Mouse (Mus musculus): ENCODE results near the gene Atf1. TPM values are rescaled to one million over a fixed set of nuclear protein-coding genes. Genes with fewer than 3 reads are reported as not detected.

Gene Atf1
- total and polyA plus RNA-seq, 3 experiments, result 41.8 to 854 (median 183) TPM

GRCm38 (mm10) chr15:100304019-100304991, 76.7 kb downstream of the Atf1 start, which contains the start of gene Mettl7a1:
Gene Mettl7a1 (plus strand): TSS chr15:100304140.
- H3K9me3 ChIP-seq (replicated peaks; ENCODE audit: insufficient read depth, low read length), result no peaks in the 10 kb centered on the region
- H3K79me2 ChIP-seq (ENCODE audit: control insufficient read depth, insufficient read depth, low read length, poor library complexity), result peaks cover 7% of the 10 kb centered on the region
- peak within 1 kb of the TSS; percentile 99 for H3K27ac ChIP-seq (ENCODE audit: control insufficient read depth, low read depth, low read length)
- peak within 1 kb of the TSS; percentile 80 for H3K9ac ChIP-seq (ENCODE audit: control insufficient read depth, low read depth, low read length, poor library complexity, severe bottlenecking)
- no peaks in the 10 kb centered on the region for H3K27me3 ChIP-seq (ENCODE audit: control insufficient read depth in 1 of 2, insufficient read depth in 2 of 2, low read length in 2 of 2)
- peak within 1 kb of the TSS; percentile 92 to 99 for H3K4me3 ChIP-seq (ENCODE audit: control insufficient read depth in 1 of 2, insufficient read depth in 1 of 2, low read depth in 2 of 2, low read length in 2 of 2)
- peaks cover 31 to 37% of the 10 kb centered on the region in 2 experiments for H3K4me1 ChIP-seq (ENCODE audit: control insufficient read depth in 1 of 2, insufficient read depth in 2 of 2, low read length in 2 of 2)
- DNase-seq (ENCODE audit: low read depth, low spot score), result peak; percentile 97
- H3K36me3 ChIP-seq (ENCODE audit: control insufficient read depth in 1 of 2, insufficient read depth in 2 of 2, low read length in 2 of 2), result peaks cover 0 to 33% of the 10 kb centered on the region in 2 experiments; a peak in 2 of 4 replicates
- TF ChIP-seq JUND (IDR thresholded peaks at IDR 0.05; ENCODE audit: low read depth, low read length) (no peak), TBP (IDR thresholded peaks at IDR 0.05; ENCODE audit: low read depth, low read length) (peak; percentile 93), MAFK (IDR thresholded peaks at IDR 0.05; ENCODE audit: borderline replicate concordance, low read depth, low read length) (peak; percentile 84; the same call in 1 of the 2 replicates), ETS1 (IDR thresholded peaks at IDR 0.05; ENCODE audit: low read depth, low read length) (peak; percentile 97), CHD1 (IDR thresholded peaks at IDR 0.05; ENCODE audit: low read depth, low read length) (peak; percentile 89; the same call in 1 of the 2 replicates), TCF12 (IDR thresholded peaks at IDR 0.05; ENCODE audit: low read depth, low read length) (peak; percentile 78), SIN3A (IDR thresholded peaks at IDR 0.05; ENCODE audit: low read length) (peak; percentile 95), TAL1 (IDR thresholded peaks at IDR 0.05; ENCODE audit: low read length) (no peak), UBTF (IDR thresholded peaks at IDR 0.05; ENCODE audit: borderline replicate concordance, insufficient read depth, low read depth, low read length) (no peak), GABPA (IDR thresholded peaks at IDR 0.05; ENCODE audit: low read depth, low read length) (peak; percentile 95), MAZ (IDR thresholded peaks at IDR 0.05; ENCODE audit: low read depth, low read length) (peak; percentile 85), CHD2 (IDR thresholded peaks at IDR 0.05; ENCODE audit: low read length) (no peak), KAT2A (conservative IDR thresholded peaks at IDR 0.05; ENCODE audit: low read depth, low read length) (no peak), ZMIZ1 (IDR thresholded peaks at IDR 0.05; ENCODE audit: low read depth, low read length) (peak; percentile 96), MYB (IDR thresholded peaks at IDR 0.05; ENCODE audit: low read depth, low read length) (peak; percentile 99), RAD21 (IDR thresholded peaks at IDR 0.05; ENCODE audit: low read depth, low read length) (no peak), ZNF384 (IDR thresholded peaks at IDR 0.05; ENCODE audit: low read depth, low read length) (no peak), MAX (IDR thresholded peaks at IDR 0.05; ENCODE audit: low read length) (peak; percentile 33; the same call in 1 of the 2 replicates), POLR2AphosphoS5 (IDR thresholded peaks at IDR 0.05; ENCODE audit: borderline replicate concordance, low read depth, low read length) (peak; percentile 43; the same call in 1 of the 2 replicates), NRF1 (IDR thresholded peaks at IDR 0.05; ENCODE audit: insufficient read depth, low read depth, low read length, poor library complexity, severe bottlenecking) (peak; percentile 65), RCOR1 (IDR thresholded peaks at IDR 0.05; ENCODE audit: low read depth, low read length) (peak; percentile 63), CTCF (IDR thresholded peaks at IDR 0.05 in 2 of 3, conservative IDR thresholded peaks at IDR 0.05 in 1 of 3; ENCODE audit: control insufficient read depth in 1 of 3, insufficient read depth in 1 of 3, low read depth in 2 of 3, low read length in 3 of 3, poor library complexity in 1 of 3, severe bottlenecking in 1 of 3) (no peak), MYC (IDR thresholded peaks at IDR 0.05; ENCODE audit: low read depth, low read length) (no peak), POLR2AphosphoS2 (IDR thresholded peaks at IDR 0.05; ENCODE audit: low read length) (peak; percentile 90), BHLHE40 (IDR thresholded peaks at IDR 0.05; ENCODE audit: borderline replicate concordance, low read depth, low read length) (no peak), POLR2A (IDR thresholded peaks at IDR 0.05; ENCODE audit: control insufficient read depth in 1 of 2, insufficient read depth in 1 of 2, low read depth in 1 of 2, low read length in 2 of 2, poor library complexity in 1 of 2) (peak; percentile 64 to 77; a peak in 3 of 4 replicates), USF1 (IDR thresholded peaks at IDR 0.05; ENCODE audit: low read depth, low read length) (0 out of 2 replicates have a peak, but pooled peaks have one; percentile 8), SMC3 (IDR thresholded peaks at IDR 0.05; ENCODE audit: low read depth, low read length) (no peak; the same call in 1 of the 2 replicates), GATA1 (IDR thresholded peaks at IDR 0.05; ENCODE audit: low read depth, low read length) (peak; percentile 34; the same call in 1 of the 2 replicates), HCFC1 (IDR thresholded peaks at IDR 0.05; ENCODE audit: low read depth, low read length) (peak; percentile 72), ZC3H11A (IDR thresholded peaks at IDR 0.05; ENCODE audit: low read depth, low read length) (no peak), EP300 (IDR thresholded peaks at IDR 0.05; ENCODE audit: low read depth in 1 of 2, low read length in 2 of 2) (peak; percentile 88 to 93), MXI1 (IDR thresholded peaks at IDR 0.05; ENCODE audit: low read depth, low read length) (peak; percentile 71), ELF1 (IDR thresholded peaks at IDR 0.05; ENCODE audit: low read depth, low read length) (0 out of 2 replicates have a peak, but pooled peaks have one; percentile 25), NELFE (IDR thresholded peaks at IDR 0.05; ENCODE audit: low read depth, low read length) (peak; percentile 88)

Measured in MEL (cell line).